Mouse (Mus musculus): ENCODE measurements around the gene Mtg2. TPM values are rescaled to one million over a fixed set of nuclear protein-coding genes. Genes with fewer than 3 reads are reported as not detected.

Gene Mtg2
- polyA plus RNA-seq, 1 experiment, result 15.2 TPM

- no peaks in the 10 kb centered on the region for H3K4me1 ChIP-seq (ENCODE audit: control insufficient read depth, insufficient read depth, low read length)
- H3K4me3 ChIP-seq (ENCODE audit: insufficient read depth, low read length), result no peak overlapping the region
- H3K27ac ChIP-seq (ENCODE audit: insufficient read depth, low read length), result no peak overlapping the region
- TF ChIP-seq CTCF (IDR thresholded peaks at IDR 0.05; ENCODE audit: borderline replicate concordance, insufficient read depth, low read length) (no peak), POLR2A (IDR thresholded peaks at IDR 0.05; ENCODE audit: low read depth, low read length) (no peak)
These were observed 33.0 kb downstream of the Mtg2 start for GRCm38 (mm10) chr2:180103151-180103977.

DNA sequence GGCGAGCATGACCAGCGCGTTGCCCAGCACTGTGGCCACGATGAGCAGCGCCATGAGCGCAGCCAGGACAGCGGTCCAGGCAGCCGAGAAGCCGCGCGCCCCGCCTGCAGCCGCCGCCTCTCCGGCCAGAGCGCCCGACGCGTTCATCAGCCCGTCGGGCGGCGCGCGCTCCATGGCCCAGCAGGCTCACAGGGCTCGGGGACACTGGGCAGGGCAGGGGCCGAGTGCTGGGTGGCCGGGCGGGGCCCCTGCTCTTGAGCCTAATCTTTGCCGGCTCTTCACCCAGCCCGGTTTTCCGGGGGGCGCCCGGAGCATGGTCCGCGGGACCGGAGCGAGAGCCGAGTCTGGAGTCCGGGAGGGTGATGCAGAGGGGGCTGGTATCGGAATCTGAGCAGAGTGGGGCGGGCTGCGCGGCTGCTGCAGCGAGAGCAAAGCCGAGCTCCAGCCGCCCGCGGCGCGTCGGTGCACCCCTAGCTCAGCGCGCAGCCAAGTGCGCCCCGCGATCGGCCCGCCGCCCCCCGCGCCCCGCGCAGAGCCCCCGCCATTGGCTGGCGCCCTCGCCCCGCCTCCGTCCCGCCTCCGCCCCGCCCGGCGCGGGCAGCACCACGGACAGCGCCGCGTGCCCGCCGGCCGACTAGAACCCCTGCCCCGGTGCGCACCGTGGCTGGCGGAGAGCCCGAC, 33.7 kb downstream of the Mtg2 start, which contains the start of gene Hrh3:
Gene Hrh3, minus strand, starts transcription at position 511 of the 681 bp plus-strand sequence.
- no peak for TF ChIP-seq CTCF (IDR thresholded peaks at IDR 0.05; ENCODE audit: borderline replicate concordance, insufficient read depth, low read length)
- no peak for TF ChIP-seq POLR2A (IDR thresholded peaks at IDR 0.05; ENCODE audit: low read depth, low read length)
- no peaks in the 10 kb centered on the region for H3K4me1 ChIP-seq (ENCODE audit: control insufficient read depth, insufficient read depth, low read length)
- H3K4me3 ChIP-seq (ENCODE audit: insufficient read depth, low read length), result peak within 1 kb of the TSS; percentile 39; the same call in 1 of the 2 replicates
- H3K27ac ChIP-seq (ENCODE audit: insufficient read depth, low read length), result no peak within 1 kb of the TSS

- Histone ChIP-seq H3K4me3 (ENCODE audit: insufficient read depth, low read length) (no peak overlapping the region), H3K27ac (ENCODE audit: insufficient read depth, low read length) (no peak overlapping the region), H3K4me1 (ENCODE audit: control insufficient read depth, insufficient read depth, low read length) (no peaks in the 10 kb centered on the region)
- no peak for TF ChIP-seq POLR2A (IDR thresholded peaks at IDR 0.05; ENCODE audit: low read depth, low read length)
- no peak for TF ChIP-seq CTCF (IDR thresholded peaks at IDR 0.05; ENCODE audit: borderline replicate concordance, insufficient read depth, low read length)
These were observed 34.4 kb downstream of the Mtg2 start for GRCm38 (mm10) chr2:180104659-180105377.

DNA sequence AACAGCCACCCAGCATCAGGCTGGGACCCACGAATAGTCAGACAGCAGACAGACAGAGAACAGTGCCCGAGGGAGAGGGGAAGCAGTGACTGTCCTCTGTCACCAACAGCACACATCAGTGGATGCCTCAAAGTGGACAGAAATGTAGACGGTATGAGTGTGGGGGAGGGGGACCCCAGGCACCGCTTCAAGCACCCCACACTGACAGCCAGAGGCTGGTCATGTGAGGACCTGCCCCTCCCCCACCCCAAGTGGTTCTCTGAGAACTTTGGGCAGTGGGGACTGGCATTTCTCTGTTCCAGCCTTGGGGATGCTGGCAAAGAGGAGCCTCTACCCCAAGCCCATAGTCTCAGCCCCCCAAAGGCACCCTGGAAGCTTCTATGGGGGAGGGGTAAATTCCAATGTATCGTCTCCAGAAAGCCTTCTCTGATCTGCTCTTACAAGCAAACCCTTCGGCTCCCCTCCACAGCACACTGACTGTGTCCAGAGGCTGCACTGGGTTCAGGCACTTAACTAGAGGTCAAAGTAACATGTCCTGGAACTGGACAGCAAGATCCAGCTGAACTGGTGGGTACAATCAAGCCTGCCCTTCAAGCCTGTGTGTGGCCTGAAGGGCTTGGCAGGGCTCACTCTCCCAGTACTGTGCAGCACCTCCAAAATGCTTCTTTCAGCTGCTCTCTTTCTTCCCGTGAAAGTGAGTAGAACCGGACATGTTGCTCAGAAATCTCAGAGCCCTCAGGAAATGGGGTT, 35.2 kb downstream of the Mtg2 start:
- TF ChIP-seq CTCF (IDR thresholded peaks at IDR 0.05; ENCODE audit: borderline replicate concordance, insufficient read depth, low read length) (no peak), POLR2A (IDR thresholded peaks at IDR 0.05; ENCODE audit: low read depth, low read length) (no peak)
- no peaks in the 10 kb centered on the region for H3K4me1 ChIP-seq (ENCODE audit: control insufficient read depth, insufficient read depth, low read length)
- H3K27ac ChIP-seq (ENCODE audit: insufficient read depth, low read length), result no peak overlapping the region
- no peak overlapping the region for H3K4me3 ChIP-seq (ENCODE audit: insufficient read depth, low read length)

DNA sequence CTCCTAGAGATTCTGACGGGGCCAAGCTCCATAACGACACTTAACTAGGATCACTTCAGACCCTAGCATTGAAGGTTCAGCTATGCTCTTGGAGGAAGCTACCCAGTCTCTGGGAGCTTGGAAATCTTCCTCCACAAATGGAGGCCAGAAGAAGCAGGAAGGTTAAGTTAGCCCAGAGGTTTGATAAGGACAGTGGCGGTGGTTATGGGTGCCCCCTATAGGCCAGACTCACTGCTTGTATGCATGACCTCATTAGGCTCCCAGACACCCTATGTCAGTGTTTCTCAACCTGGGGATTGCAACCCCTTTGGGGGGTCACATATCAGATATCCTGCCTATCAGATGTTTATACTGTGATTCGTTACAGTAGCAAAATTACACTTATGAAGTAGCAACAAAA, 36.7 kb downstream of the Mtg2 start:
- H3K4me1 ChIP-seq (ENCODE audit: control insufficient read depth, insufficient read depth, low read length), result no peaks in the 10 kb centered on the region
- no peak overlapping the region for H3K4me3 ChIP-seq (ENCODE audit: insufficient read depth, low read length)
- no peak overlapping the region for H3K27ac ChIP-seq (ENCODE audit: insufficient read depth, low read length)
- no peak for TF ChIP-seq CTCF (IDR thresholded peaks at IDR 0.05; ENCODE audit: borderline replicate concordance, insufficient read depth, low read length)
- no peak for TF ChIP-seq POLR2A (IDR thresholded peaks at IDR 0.05; ENCODE audit: low read depth, low read length)

- Histone ChIP-seq H3K27ac (ENCODE audit: insufficient read depth, low read length) (no peak overlapping the region), H3K4me1 (ENCODE audit: control insufficient read depth, insufficient read depth, low read length) (no peaks in the 10 kb centered on the region), H3K4me3 (ENCODE audit: insufficient read depth, low read length) (no peak overlapping the region)
- TF ChIP-seq CTCF (IDR thresholded peaks at IDR 0.05; ENCODE audit: borderline replicate concordance, insufficient read depth, low read length) (no peak), POLR2A (IDR thresholded peaks at IDR 0.05; ENCODE audit: low read depth, low read length) (no peak)
These were observed 37.9 kb downstream of the Mtg2 start for GRCm38 (mm10) chr2:180108285-180108684.

- TF ChIP-seq POLR2A (IDR thresholded peaks at IDR 0.05; ENCODE audit: low read depth, low read length) (no peak), CTCF (IDR thresholded peaks at IDR 0.05; ENCODE audit: borderline replicate concordance, insufficient read depth, low read length) (peak; percentile 27; the same call in 1 of the 2 replicates)
- no peak overlapping the region for H3K4me3 ChIP-seq (ENCODE audit: insufficient read depth, low read length)
- H3K27ac ChIP-seq (ENCODE audit: insufficient read depth, low read length), result peak overlapping the region; percentile 63
- H3K4me1 ChIP-seq (ENCODE audit: control insufficient read depth, insufficient read depth, low read length), result peaks cover 21% of the 10 kb centered on the region
These were observed 43.8 kb downstream of the Mtg2 start for GRCm38 (mm10) chr2:180113909-180114890.

DNA sequence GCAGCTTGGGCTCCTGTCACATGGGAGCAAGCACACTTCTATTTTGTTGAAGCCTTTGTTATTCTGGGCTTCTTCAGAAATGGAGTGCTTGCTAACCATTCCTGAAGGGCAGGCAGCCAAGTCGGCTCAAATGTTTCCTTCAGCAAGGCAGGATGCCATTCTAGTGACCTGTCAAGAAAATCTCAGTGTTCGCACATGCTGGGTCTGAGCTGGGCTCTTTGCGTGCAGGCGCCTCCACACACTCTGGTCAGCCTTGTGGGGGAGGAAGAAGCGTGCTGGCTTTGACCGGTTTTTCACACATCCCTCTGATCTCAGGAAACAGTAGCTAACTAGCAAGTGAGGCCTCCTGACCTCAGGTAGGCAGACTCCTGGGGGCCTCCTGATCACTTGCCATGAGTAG, 44.9 kb downstream of the Mtg2 start:
- H3K4me3 ChIP-seq (ENCODE audit: insufficient read depth, low read length), result no peak overlapping the region
- H3K27ac ChIP-seq (ENCODE audit: insufficient read depth, low read length), result peak overlapping the region; percentile 84
- H3K4me1 ChIP-seq (ENCODE audit: control insufficient read depth, insufficient read depth, low read length), result peaks cover 24% of the 10 kb centered on the region
- TF ChIP-seq POLR2A (IDR thresholded peaks at IDR 0.05; ENCODE audit: low read depth, low read length), result no peak
- TF ChIP-seq CTCF (IDR thresholded peaks at IDR 0.05; ENCODE audit: borderline replicate concordance, insufficient read depth, low read length), result no peak

Measured in embryonic fibroblast, embryonic 13.5 days (primary cell).